Mouse (Mus musculus) adrenal gland, postnatal 14 days (tissue): ENCODE measurements around the gene Shd. TPM values are rescaled to one million over a fixed set of nuclear protein-coding genes. Genes with fewer than 3 reads are reported as not detected.

Source experiments
- DNase-seq: peaks from one replicate; pipeline ENCODE4 v3.0.0; 2021; ENCODE audit warnings: mixed read lengths
- total RNA-seq: library from RNA; stranded (reverse); gene quantifications from 2 replicates; pipeline ENCODE4 v1.2.3, GENCODE M21; 2021

The Shd gene
- total RNA-seq, 1 experiment from 2014 or later, result 1.2 TPM

DNA sequence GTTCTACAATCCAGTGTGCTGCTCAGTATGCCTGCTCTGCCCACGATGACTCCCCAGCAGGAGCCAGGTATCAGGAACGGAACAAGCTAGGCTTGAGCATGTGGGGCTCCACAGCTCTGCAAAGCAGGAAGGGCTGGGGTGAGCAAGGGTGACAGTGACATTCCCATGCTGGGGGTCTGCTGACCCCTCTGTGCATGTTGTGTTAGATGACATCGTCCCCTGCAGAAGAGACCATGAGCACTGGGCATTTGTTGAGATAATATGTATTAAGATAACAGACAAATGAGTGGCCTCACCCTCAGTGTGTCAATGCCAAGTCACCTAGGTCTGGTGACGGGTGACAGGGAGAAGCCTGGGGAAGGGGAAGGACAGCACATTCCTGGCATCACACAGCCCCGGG is 54.7 kb downstream of the Shd start:
- no peak for DNase-seq

Other genes with a start within 250 kb of the Shd start
- 0.82 and 1.0 TPM in 2 replicates for gene Adgre4, start 220.5 kb upstream of the Shd start, total RNA-seq
- gene Zfp119a, start 91.5 kb upstream of the Shd start, total RNA-seq, result 7.0 and 8.0 TPM in 2 replicates
- gene Zfp959, start 78.4 kb upstream of the Shd start, total RNA-seq, result 4.8 and 7.5 TPM in 2 replicates
- gene Zfp119b, start 21.0 kb upstream of the Shd start, total RNA-seq, result 4.4 and 5.4 TPM in 2 replicates
- gene Ebi3, start 17.8 kb upstream of the Shd start, total RNA-seq, result 1.2 and 1.6 TPM in 2 replicates
- gene Yju2, start 11.4 kb upstream of the Shd start, total RNA-seq, result 18.2 and 24.8 TPM in 2 replicates
- gene Fsd1, start 16.0 kb downstream of the Shd start, total RNA-seq, result 1.6 and 2.9 TPM in 2 replicates
- 14.5 and 14.6 TPM in 2 replicates for gene Stap2, start 35.1 kb downstream of the Shd start, total RNA-seq
- 86.1 and 91.1 TPM in 2 replicates for gene Mpnd, start 35.2 kb downstream of the Shd start, total RNA-seq
- gene Sh3gl1, start 66.2 kb downstream of the Shd start, total RNA-seq, result 46.2 and 53.7 TPM in 2 replicates
- gene Chaf1a, start 70.0 kb downstream of the Shd start, total RNA-seq, result 8.3 and 10.2 TPM in 2 replicates
- gene Ubxn6, start 104.6 kb downstream of the Shd start, total RNA-seq, result 65.6 and 79.5 TPM in 2 replicates
- 52.5 and 60.1 TPM in 2 replicates for gene Hdgfl2, start 109.2 kb downstream of the Shd start, total RNA-seq
- 76.6 and 87.5 TPM in 2 replicates for gene Plin4, start 139.3 kb downstream of the Shd start, total RNA-seq
- gene Plin5, start 147.1 kb downstream of the Shd start, total RNA-seq, result 91.4 and 109 TPM in 2 replicates
- gene Lrg1, start 151.5 kb downstream of the Shd start, total RNA-seq, result 58.3 and 63.2 TPM in 2 replicates
- gene Sema6b, start 169.9 kb downstream of the Shd start, total RNA-seq, result 11.9 and 15.2 TPM in 2 replicates
- gene Tnfaip8l1, start 192.0 kb downstream of the Shd start, total RNA-seq, result 8.2 and 8.6 TPM in 2 replicates
- gene Mydgf, start 213.5 kb downstream of the Shd start, total RNA-seq, result 61.6 and 63.5 TPM in 2 replicates
- gene Dpp9, start 248.4 kb downstream of the Shd start, total RNA-seq, result 31.5 and 33.4 TPM in 2 replicates